Mouse (Mus musculus) layer of hippocampus, adult 9-10 months (tissue): ENCODE results near the gene Znrf2.

ENCODE experiments used
- DNase-seq: peaks from one replicate; pipeline ENCODE4 v3.0.0; 2022; ENCODE audit warnings: low spot score

Znrf2 gene

DNA sequence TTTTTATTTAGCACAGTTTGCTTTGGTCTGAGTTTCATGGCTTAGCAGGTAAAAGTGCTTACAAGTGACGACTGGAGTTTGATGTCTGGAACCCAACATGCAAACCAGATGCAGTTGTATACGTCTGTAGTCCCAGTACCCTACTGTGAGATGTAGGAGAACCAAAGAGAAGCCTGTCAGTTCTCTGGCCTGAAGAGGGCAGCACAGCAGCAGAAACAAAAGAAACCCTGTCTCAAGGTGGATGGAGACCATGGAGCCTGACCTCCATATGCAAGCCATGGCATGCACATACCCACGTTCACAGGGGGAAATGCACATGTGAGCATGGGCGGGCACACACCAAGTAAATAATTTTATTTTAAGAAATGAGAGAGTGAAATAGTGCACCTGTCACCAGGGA, 100.8 kb downstream of the Znrf2 start:
- peak; percentile 52 for DNase-seq

GRCm38 (mm10) chr6:54918521-54918920, 101.8 kb downstream of the Znrf2 start:
- DNase-seq: no peak

GRCm38 (mm10) chr6:54924538-54924937, 107.8 kb downstream of the Znrf2 start:
- no peak for DNase-seq

DNA sequence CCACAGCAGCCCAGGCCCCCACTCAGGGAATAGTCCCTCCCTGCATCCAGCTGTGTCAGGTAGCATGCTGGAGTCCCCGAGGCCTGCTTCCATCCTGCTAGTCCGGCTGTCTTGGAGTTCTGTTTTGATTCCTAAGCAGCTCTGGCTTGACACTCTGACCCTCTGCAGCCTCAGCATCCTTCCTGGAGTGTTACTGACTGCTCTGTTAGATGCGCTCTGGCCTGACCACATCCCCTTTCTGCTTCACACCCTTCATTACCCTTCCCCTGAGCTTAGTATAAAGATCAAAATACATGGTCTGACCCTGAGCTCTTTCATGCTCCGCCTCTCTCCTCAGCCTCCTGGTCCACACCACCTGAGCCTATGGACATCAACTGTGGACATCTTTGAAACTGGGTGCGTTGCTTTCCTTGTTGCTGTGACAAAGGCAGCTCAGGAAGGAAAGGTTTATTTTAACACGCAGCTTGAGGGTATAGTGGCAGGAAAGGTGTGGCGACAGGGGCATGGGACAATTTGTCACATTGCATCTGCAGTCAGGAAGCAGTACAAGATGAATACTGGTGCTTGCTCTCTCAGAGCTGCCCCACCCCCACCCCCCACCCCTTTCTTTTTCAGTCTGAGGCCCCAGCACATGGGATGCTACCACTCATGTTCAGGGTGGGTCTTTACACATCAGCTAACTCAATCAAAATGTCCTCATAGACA, 109.2 kb downstream of the Znrf2 start:
- no peak for DNase-seq

DNA sequence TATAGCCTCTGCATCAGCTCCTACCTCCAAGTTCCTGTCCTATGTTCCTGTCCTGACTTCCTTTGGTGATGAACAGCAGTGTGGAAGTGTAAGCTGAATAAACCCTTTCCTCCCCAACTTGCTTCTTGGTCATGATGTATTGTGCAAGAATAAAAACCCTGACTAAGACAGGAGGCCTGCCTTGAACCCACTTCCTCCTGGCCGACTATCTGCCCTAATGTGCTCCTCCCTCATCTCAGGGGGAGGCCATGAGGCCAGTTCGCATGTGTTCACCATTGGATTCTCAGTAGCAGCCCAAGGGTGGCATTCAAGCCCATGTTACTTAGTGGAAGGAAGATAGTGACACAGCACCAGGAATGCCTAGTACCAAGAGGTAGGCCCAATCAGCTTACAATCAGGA, 110.2 kb downstream of the Znrf2 start:
- no peak for DNase-seq

DNA sequence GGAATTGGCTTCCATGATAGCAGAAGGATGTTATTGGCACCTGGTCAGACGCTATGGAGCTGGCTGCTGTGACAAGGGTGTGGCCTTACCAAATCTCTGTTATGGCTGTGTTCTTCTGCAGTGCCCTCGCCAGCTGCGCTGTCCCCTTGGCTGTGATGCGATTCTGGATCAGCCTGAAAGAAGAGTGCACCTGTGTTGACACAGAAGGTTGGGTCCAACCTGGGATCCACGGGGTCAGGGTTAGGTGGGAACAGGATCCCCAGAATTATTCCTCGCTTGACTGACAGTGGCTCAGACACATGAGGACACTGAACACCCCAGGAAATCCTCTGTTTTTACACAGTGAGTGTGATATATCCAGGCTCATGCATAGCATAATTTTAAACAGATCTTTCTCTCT, 111.2 kb downstream of the Znrf2 start:
- no peak for DNase-seq

DNA sequence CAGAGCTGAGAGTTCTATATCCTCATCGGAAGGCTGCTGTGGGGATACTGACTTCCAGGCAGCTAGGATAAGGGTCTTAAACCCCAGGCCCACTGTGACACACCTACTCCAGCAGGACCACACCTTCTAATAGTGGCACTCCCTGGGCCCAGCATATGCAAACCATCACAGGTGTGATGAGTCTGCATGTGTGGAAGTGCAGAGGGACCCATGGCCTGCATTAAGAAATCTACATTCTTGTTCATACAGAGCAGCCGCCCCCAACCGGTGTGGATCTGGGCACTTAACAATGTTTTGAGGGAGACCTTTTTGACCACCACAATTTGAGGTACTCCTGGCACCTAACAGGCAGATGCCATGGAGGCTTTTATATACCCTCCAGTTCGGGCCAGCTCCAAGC, 114.9 kb downstream of the Znrf2 start:
- no peak for DNase-seq

GRCm38 (mm10) chr6:54932526-54932925, 115.8 kb downstream of the Znrf2 start:
- DNase-seq: no peak

GRCm38 (mm10) chr6:54933216-54933615, 116.5 kb downstream of the Znrf2 start:
- no peak for DNase-seq

DNA sequence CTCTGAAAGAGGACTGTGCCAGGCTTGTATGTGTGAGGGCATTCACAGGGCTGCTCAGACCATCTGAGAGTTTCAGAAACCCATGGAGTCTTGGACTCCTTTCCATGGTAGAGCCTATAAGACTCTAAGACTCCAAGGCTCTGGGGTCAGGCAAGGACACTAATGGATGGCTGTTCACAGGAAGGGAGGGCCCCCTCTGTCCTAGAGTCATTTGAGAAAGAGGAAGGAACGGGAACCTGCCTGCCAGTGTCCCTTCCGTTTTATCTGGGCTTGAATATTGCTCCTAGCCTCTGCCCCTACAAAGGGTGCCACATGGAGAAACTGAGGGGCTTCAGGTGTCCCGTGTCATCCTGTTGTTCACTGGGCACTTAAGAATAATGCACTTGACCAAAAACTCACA, 117.2 kb downstream of the Znrf2 start:
- no peak for DNase-seq

GRCm38 (mm10) chr6:54934313-54934712, 117.6 kb downstream of the Znrf2 start:
- no peak for DNase-seq

DNA sequence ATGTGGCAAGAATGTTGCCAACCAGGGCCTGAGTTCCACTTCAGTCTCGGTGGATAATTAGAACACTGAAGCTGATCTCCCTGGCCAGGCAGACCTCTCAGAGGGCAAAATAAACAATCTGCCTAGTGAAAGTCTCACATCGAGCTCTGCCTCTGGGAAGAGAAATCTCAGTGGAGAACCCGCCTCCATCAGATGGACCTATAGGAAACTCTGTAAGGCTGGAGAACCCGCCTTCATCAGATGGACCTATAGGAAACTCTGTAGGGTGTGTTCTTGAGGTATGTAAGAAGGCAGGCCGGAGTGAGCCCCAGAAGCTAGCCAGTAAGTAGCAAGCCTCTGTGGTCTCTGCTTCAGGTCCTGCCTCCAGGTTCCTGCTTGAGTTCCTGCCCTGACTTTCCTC, 118.2 kb downstream of the Znrf2 start:
- DNase-seq: no peak

GRCm38 (mm10) chr6:54936496-54936895, 119.8 kb downstream of the Znrf2 start:
- no peak for DNase-seq

GRCm38 (mm10) chr6:54939631-54940030, 122.9 kb downstream of the Znrf2 start:
- no peak for DNase-seq

DNA sequence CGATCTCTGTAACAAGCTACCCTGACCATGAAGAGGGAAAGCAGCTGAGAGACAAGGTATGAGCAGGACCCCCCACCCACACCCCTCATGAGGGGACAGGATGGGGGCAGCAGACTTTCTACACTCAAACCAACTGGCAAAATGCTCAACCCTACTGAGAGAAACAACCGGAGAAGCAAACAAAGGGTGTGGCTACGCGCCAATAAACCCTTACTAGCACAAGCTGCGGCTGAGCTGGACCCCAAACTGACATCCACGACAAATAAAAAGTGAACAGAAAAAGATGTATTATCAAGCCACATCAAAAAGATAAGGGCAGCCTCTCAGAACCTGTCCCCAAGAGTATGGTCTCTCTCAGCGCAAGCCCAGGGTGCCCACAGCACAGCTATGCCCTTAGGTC, 123.4 kb downstream of the Znrf2 start:
- no peak for DNase-seq

- no peak for DNase-seq
These were observed 124.4 kb downstream of the Znrf2 start for GRCm38 (mm10) chr6:54941149-54941548.
